Mouse (Mus musculus): ENCODE data around the gene Ccser2. TPM values are rescaled to one million over a fixed set of nuclear protein-coding genes. Genes with fewer than 3 reads are reported as not detected.

Gene Ccser2
- polyA plus RNA-seq (2015; fragmentation: Nextera tagmentation; extraction: Ambion mirVana) = 43.3 and 44.0 TPM in 2 replicates

- Histone ChIP-seq H3K9ac (ENCODE audit: low read depth, low read length) (peak within 1 kb of the TSS; percentile 74), H3K9me3 (replicated peaks; ENCODE audit: low read length) (no peaks in the 10 kb centered on the region), H3K4me2 (ENCODE audit: low read length) (peak within 1 kb of the TSS; percentile 58), H3K27me3 (ENCODE audit: insufficient read depth, low read length) (no peaks in the 10 kb centered on the region), H3K36me3 (ENCODE audit: insufficient read depth, low read length) (no peaks in the 10 kb centered on the region), H3K27ac (peak within 1 kb of the TSS; percentile 87), H3K4me1 (replicated peaks; ENCODE audit: insufficient read depth, low read length) (0 out of 2 replicates have a peak, but pooled peaks cover 5% of the 10 kb centered on the region), H3K4me3 (replicated peaks; ENCODE audit: low read depth, low read length) (peak within 1 kb of the TSS; percentile 68)
- DNase-seq (ENCODE audit: low spot score) (peak; percentile 97), ATAC-seq (replicated peaks; ENCODE audit: low FRiP score, low read depth) (peak; percentile 100)
- 1% methylated on average over 38 of the region's 39 CpGs for WGBS
- TF ChIP-seq CTCF (IDR thresholded peaks at IDR 0.05; ENCODE audit: low read depth) = no peak
Observed at GRCm38 (mm10) chr14:36968628-36969147, at the start of gene Ccser2. TSS of gene Ccser2 (minus strand) at chr14:36968777.

- Histone ChIP-seq H3K27me3 (ENCODE audit: insufficient read depth, low read length) (no peaks in the 10 kb centered on the region), H3K27ac (no peak overlapping the region), H3K9me3 (replicated peaks; ENCODE audit: low read length) (no peaks in the 10 kb centered on the region), H3K4me1 (replicated peaks; ENCODE audit: insufficient read depth, low read length) (no peaks in the 10 kb centered on the region), H3K36me3 (ENCODE audit: insufficient read depth, low read length) (no peaks in the 10 kb centered on the region), H3K9ac (ENCODE audit: low read depth, low read length) (no peak overlapping the region), H3K4me2 (ENCODE audit: low read length) (no peak overlapping the region), H3K4me3 (replicated peaks; ENCODE audit: low read depth, low read length) (no peak overlapping the region)
- ATAC-seq (replicated peaks; ENCODE audit: low FRiP score, low read depth) = no peak; the same call in 1 of the 2 replicates
- DNase-seq (ENCODE audit: low spot score) = peak; percentile 72
- no peak for TF ChIP-seq CTCF (IDR thresholded peaks at IDR 0.05; ENCODE audit: low read depth)
- 34% methylated on average over 5 of the region's 5 CpGs for WGBS
Observed at GRCm38 (mm10) chr14:37015894-37016293, 47.3 kb upstream of the Ccser2 start.

DNA sequence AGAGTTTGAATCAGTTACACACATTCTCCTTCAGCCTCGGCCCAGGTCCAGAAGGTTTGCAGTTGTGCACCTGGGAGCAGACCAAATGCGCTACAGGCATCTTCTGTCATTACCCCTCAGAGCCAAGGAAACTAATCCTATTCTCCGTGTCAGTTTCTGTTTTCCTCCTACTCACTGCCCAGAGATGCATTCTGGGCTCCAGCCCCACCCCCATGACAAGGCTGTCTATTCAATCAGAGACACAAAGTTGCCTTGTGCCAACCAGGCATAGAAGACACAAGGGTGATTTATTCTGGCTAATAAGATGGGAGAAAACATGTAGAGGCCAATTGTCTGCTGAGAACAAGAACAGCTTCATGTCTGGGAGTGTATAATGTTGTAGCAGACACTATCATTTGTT, 45.1 kb upstream of the Ccser2 start:
- Histone ChIP-seq H3K4me1 (replicated peaks; ENCODE audit: insufficient read depth, low read length) (no peaks in the 10 kb centered on the region), H3K9ac (ENCODE audit: low read depth, low read length) (no peak overlapping the region), H3K27ac (no peak overlapping the region), H3K4me2 (ENCODE audit: low read length) (no peak overlapping the region), H3K4me3 (replicated peaks; ENCODE audit: low read depth, low read length) (no peak overlapping the region), H3K36me3 (ENCODE audit: insufficient read depth, low read length) (no peaks in the 10 kb centered on the region), H3K27me3 (ENCODE audit: insufficient read depth, low read length) (no peaks in the 10 kb centered on the region), H3K9me3 (replicated peaks; ENCODE audit: low read length) (no peaks in the 10 kb centered on the region)
- 48% methylated on average over 3 of the region's 3 CpGs for WGBS
- DNase-seq (ENCODE audit: low spot score) (no peak), ATAC-seq (replicated peaks; ENCODE audit: low FRiP score, low read depth) (no peak)
- no peak for TF ChIP-seq CTCF (IDR thresholded peaks at IDR 0.05; ENCODE audit: low read depth)

- H3K4me3 ChIP-seq (replicated peaks; ENCODE audit: low read depth, low read length) = no peak overlapping the region
- no peak for ATAC-seq (replicated peaks; ENCODE audit: low FRiP score, low read depth)
- no peak overlapping the region for H3K27ac ChIP-seq
- H3K36me3 ChIP-seq (ENCODE audit: insufficient read depth, low read length) = no peaks in the 10 kb centered on the region
- H3K4me2 ChIP-seq (ENCODE audit: low read length) = no peak overlapping the region
- TF ChIP-seq CTCF (IDR thresholded peaks at IDR 0.05; ENCODE audit: low read depth) = no peak
- no peak overlapping the region for H3K9ac ChIP-seq (ENCODE audit: low read depth, low read length)
- 76% methylated on average over 2 of the region's 2 CpGs for WGBS
- no peaks in the 10 kb centered on the region for H3K4me1 ChIP-seq (replicated peaks; ENCODE audit: insufficient read depth, low read length)
- no peaks in the 10 kb centered on the region for H3K9me3 ChIP-seq (replicated peaks; ENCODE audit: low read length)
- no peak for DNase-seq (ENCODE audit: low spot score)
- no peaks in the 10 kb centered on the region for H3K27me3 ChIP-seq (ENCODE audit: insufficient read depth, low read length)
Observed at GRCm38 (mm10) chr14:37009686-37010085, 41.1 kb upstream of the Ccser2 start.

GRCm38 (mm10) chr14:37006489-37006888, 37.9 kb upstream of the Ccser2 start:
- H3K4me3 ChIP-seq (replicated peaks; ENCODE audit: low read depth, low read length) = no peak overlapping the region
- no peak overlapping the region for H3K4me2 ChIP-seq (ENCODE audit: low read length)
- no peak for TF ChIP-seq CTCF (IDR thresholded peaks at IDR 0.05; ENCODE audit: low read depth)
- H3K27ac ChIP-seq = no peak overlapping the region
- 76% methylated on average over 8 of the region's 8 CpGs for WGBS
- H3K9ac ChIP-seq (ENCODE audit: low read depth, low read length) = no peak overlapping the region
- DNase-seq (ENCODE audit: low spot score) (no peak), ATAC-seq (replicated peaks; ENCODE audit: low FRiP score, low read depth) (no peak)
- H3K27me3 ChIP-seq (ENCODE audit: insufficient read depth, low read length) = no peaks in the 10 kb centered on the region
- H3K9me3 ChIP-seq (replicated peaks; ENCODE audit: low read length) = no peaks in the 10 kb centered on the region
- no peaks in the 10 kb centered on the region for H3K4me1 ChIP-seq (replicated peaks; ENCODE audit: insufficient read depth, low read length)
- H3K36me3 ChIP-seq (ENCODE audit: insufficient read depth, low read length) = no peaks in the 10 kb centered on the region

DNA sequence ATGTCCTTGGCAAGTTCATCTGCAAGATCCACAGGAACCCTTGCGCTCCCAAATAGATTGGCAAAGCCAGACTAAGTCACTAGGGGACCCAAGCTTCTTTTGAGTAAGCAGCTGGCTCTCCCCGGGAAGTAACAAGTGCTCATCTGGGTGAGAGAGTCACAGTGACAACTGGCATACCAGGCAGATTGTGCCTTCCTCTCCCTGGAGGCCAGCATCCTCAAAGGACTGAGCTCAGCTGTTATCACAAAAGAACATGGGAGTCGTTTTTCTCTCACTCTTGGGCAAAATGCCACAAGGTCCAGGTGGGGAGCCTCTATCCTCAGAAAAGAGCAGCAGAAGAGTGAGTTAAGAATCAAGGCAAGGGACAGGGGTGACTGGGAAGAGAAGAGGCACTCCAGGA, 37.3 kb upstream of the Ccser2 start:
- Histone ChIP-seq H3K4me1 (replicated peaks; ENCODE audit: insufficient read depth, low read length) (no peaks in the 10 kb centered on the region), H3K4me3 (replicated peaks; ENCODE audit: low read depth, low read length) (no peak overlapping the region), H3K27me3 (ENCODE audit: insufficient read depth, low read length) (no peaks in the 10 kb centered on the region), H3K9me3 (replicated peaks; ENCODE audit: low read length) (no peaks in the 10 kb centered on the region), H3K36me3 (ENCODE audit: insufficient read depth, low read length) (no peaks in the 10 kb centered on the region), H3K9ac (ENCODE audit: low read depth, low read length) (no peak overlapping the region), H3K27ac (no peak overlapping the region), H3K4me2 (ENCODE audit: low read length) (no peak overlapping the region)
- no peak for TF ChIP-seq CTCF (IDR thresholded peaks at IDR 0.05; ENCODE audit: low read depth)
- DNase-seq (ENCODE audit: low spot score) (no peak), ATAC-seq (replicated peaks; ENCODE audit: low FRiP score, low read depth) (no peak)
- WGBS = 41% methylated on average over 3 of the region's 3 CpGs

Measured in kidney, postnatal 0 days (tissue).